Mouse (Mus musculus): ENCODE measurements at regions not wholly inside any gene's neighbourhood (a gene's known extent, or its start where the extent isn't known, plus 50 kb on each side); places are given as distances from the start of the nearest gene placed in this dataset.

- intact Hi-C loops (cut with DNase I) = no loop called here
- Histone ChIP-seq H3K4me1 (ENCODE audit: control insufficient read depth, insufficient read depth, low read length) (no peaks in the 10 kb centered on the region; the same call in 1 of the 2 replicates), H3K27me3 (ENCODE audit: control insufficient read depth, insufficient read depth, low read length) (no peaks in the 10 kb centered on the region), H3K79me2 (replicated peaks; ENCODE audit: control insufficient read depth, insufficient read depth, low read length) (no peaks in the 10 kb centered on the region), H3K27ac (no peak overlapping the region), H3K9ac (ENCODE audit: low read depth, low read length) (no peak overlapping the region; the same call in 1 of the 2 replicates), H3K4me3 (0 out of 2 replicates have a peak overlapping the region, but pooled peaks have one; percentile 7), H3K36me3 (ENCODE audit: control insufficient read depth, insufficient read depth, low read length) (no peaks in the 10 kb centered on the region)
- no peak for TF ChIP-seq CTCF (IDR thresholded peaks at IDR 0.05)
- no peak for TF ChIP-seq EP300 (IDR thresholded peaks at IDR 0.05; ENCODE audit: insufficient read depth, low read depth, low read length)
- no peak for TF ChIP-seq POLR2A (IDR thresholded peaks at IDR 0.05; ENCODE audit: insufficient read depth, low read depth, low read length)
- peak in 1 of 2 experiments; percentile 39 for DNase-seq
- WGBS = 26% methylated on average over 10 of the region's 10 CpGs
Observed at GRCm38 (mm10) chr9:85090297-85090696, 222.3 kb upstream of the Gm11114 start.

GRCm38 (mm10) chr9:85095234-85095633, 217.3 kb upstream of the Gm11114 start:
- no peak overlapping the region for H3K9ac ChIP-seq (ENCODE audit: low read depth, low read length)
- H3K4me1 ChIP-seq (ENCODE audit: control insufficient read depth, insufficient read depth, low read length) = no peaks in the 10 kb centered on the region; the same call in 1 of the 2 replicates
- H3K27me3 ChIP-seq (ENCODE audit: control insufficient read depth, insufficient read depth, low read length) = no peaks in the 10 kb centered on the region
- no peak overlapping the region for H3K4me3 ChIP-seq
- H3K79me2 ChIP-seq (replicated peaks; ENCODE audit: control insufficient read depth, insufficient read depth, low read length) = no peaks in the 10 kb centered on the region
- WGBS = 79% methylated on average over 3 of the region's 3 CpGs
- intact Hi-C loops (cut with DNase I) = no loop called here
- H3K36me3 ChIP-seq (ENCODE audit: control insufficient read depth, insufficient read depth, low read length) = no peaks in the 10 kb centered on the region
- no peak overlapping the region for H3K27ac ChIP-seq
- no peak for TF ChIP-seq EP300 (IDR thresholded peaks at IDR 0.05; ENCODE audit: insufficient read depth, low read depth, low read length)
- no peak for TF ChIP-seq POLR2A (IDR thresholded peaks at IDR 0.05; ENCODE audit: insufficient read depth, low read depth, low read length)
- TF ChIP-seq CTCF (IDR thresholded peaks at IDR 0.05) = no peak
- no peak for DNase-seq

DNA sequence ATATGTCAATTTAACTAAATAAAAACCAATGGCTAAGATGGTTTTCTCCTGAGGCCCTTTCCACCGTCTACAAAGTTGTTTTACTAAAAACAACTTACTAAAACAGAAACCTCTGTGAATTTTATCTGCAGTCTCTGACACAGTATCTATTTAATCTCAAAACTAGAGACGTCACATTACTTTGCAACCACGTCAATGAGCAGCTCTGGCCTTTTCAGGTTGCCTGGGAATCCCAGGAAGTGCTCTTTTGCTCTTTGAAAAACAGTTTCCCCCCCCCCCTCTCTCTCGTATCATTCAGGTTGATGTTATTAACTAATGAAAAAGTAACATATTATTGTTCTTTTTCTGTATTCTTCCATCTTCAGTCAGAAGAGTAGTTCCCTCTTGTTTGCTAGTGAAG, 216.1 kb upstream of the Gm11114 start:
- H3K4me1 ChIP-seq (ENCODE audit: control insufficient read depth, insufficient read depth, low read length) = no peaks in the 10 kb centered on the region
- no peak for DNase-seq
- H3K79me2 ChIP-seq (replicated peaks; ENCODE audit: control insufficient read depth, insufficient read depth, low read length) = no peaks in the 10 kb centered on the region
- intact Hi-C loops (cut with DNase I) = no loop called here
- no peak overlapping the region for H3K9ac ChIP-seq (ENCODE audit: low read depth, low read length)
- H3K36me3 ChIP-seq (ENCODE audit: control insufficient read depth, insufficient read depth, low read length) = no peaks in the 10 kb centered on the region
- H3K27ac ChIP-seq = no peak overlapping the region
- WGBS = 68% methylated on average over 4 of the region's 4 CpGs
- H3K4me3 ChIP-seq = no peak overlapping the region
- no peaks in the 10 kb centered on the region for H3K27me3 ChIP-seq (ENCODE audit: control insufficient read depth, insufficient read depth, low read length)
- TF ChIP-seq POLR2A (IDR thresholded peaks at IDR 0.05; ENCODE audit: insufficient read depth, low read depth, low read length) (no peak), CTCF (IDR thresholded peaks at IDR 0.05) (no peak), EP300 (IDR thresholded peaks at IDR 0.05; ENCODE audit: insufficient read depth, low read depth, low read length) (no peak)

DNA sequence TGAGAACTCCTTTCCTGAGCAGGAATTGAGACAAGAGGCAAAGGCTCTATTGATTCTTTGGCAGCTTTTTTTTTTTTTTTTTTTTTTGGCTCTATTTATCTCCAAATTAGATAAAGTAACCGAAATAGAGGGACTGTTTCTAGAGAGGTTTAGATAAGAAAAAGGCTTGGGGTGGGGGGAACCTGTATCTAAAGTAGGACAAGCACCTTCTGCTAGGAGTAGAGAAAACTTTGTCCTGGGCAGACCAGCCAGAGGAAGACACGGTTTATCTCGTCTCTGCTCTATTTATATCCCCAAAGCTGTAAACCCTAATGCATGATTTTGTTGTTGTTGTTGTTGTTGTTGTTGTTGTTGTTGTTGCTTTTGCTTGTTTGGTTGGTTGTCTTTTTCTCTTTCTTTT, 199.6 kb upstream of the Gm11114 start:
- intact Hi-C loops (cut with DNase I) = no loop called here
- no peak for TF ChIP-seq POLR2A (IDR thresholded peaks at IDR 0.05; ENCODE audit: insufficient read depth, low read depth, low read length)
- TF ChIP-seq EP300 (IDR thresholded peaks at IDR 0.05; ENCODE audit: insufficient read depth, low read depth, low read length) = no peak
- no peak for TF ChIP-seq CTCF (IDR thresholded peaks at IDR 0.05)
- DNase-seq = no peak
- H3K36me3 ChIP-seq (ENCODE audit: control insufficient read depth, insufficient read depth, low read length) = no peaks in the 10 kb centered on the region
- no peak overlapping the region for H3K4me3 ChIP-seq
- H3K4me1 ChIP-seq (ENCODE audit: control insufficient read depth, insufficient read depth, low read length) = no peaks in the 10 kb centered on the region
- WGBS = 27% methylated on average over 3 of the region's 3 CpGs
- no peak overlapping the region for H3K9ac ChIP-seq (ENCODE audit: low read depth, low read length)
- H3K79me2 ChIP-seq (replicated peaks; ENCODE audit: control insufficient read depth, insufficient read depth, low read length) = no peaks in the 10 kb centered on the region
- H3K27ac ChIP-seq = no peak overlapping the region
- no peaks in the 10 kb centered on the region for H3K27me3 ChIP-seq (ENCODE audit: control insufficient read depth, insufficient read depth, low read length)

GRCm38 (mm10) chr9:85114234-85114633, 198.3 kb upstream of the Gm11114 start:
- intact Hi-C loops (cut with DNase I) = no loop called here
- WGBS = 35% methylated on average over 2 of the region's 2 CpGs
- no peaks in the 10 kb centered on the region for H3K27me3 ChIP-seq (ENCODE audit: control insufficient read depth, insufficient read depth, low read length)
- H3K79me2 ChIP-seq (replicated peaks; ENCODE audit: control insufficient read depth, insufficient read depth, low read length) = no peaks in the 10 kb centered on the region
- H3K9ac ChIP-seq (ENCODE audit: low read depth, low read length) = no peak overlapping the region
- no peak for DNase-seq
- no peak overlapping the region for H3K4me3 ChIP-seq
- no peak for TF ChIP-seq EP300 (IDR thresholded peaks at IDR 0.05; ENCODE audit: insufficient read depth, low read depth, low read length)
- TF ChIP-seq CTCF (IDR thresholded peaks at IDR 0.05) = no peak
- no peak for TF ChIP-seq POLR2A (IDR thresholded peaks at IDR 0.05; ENCODE audit: insufficient read depth, low read depth, low read length)
- no peaks in the 10 kb centered on the region for H3K36me3 ChIP-seq (ENCODE audit: control insufficient read depth, insufficient read depth, low read length)
- H3K4me1 ChIP-seq (ENCODE audit: control insufficient read depth, insufficient read depth, low read length) = no peaks in the 10 kb centered on the region
- H3K27ac ChIP-seq = peak overlapping the region; percentile 61

- 74% methylated on average over 1 of the region's 1 CpGs for WGBS
- Histone ChIP-seq H3K9ac (ENCODE audit: low read depth, low read length) (no peak overlapping the region), H3K27ac (no peak overlapping the region), H3K4me1 (ENCODE audit: control insufficient read depth, insufficient read depth, low read length) (no peaks in the 10 kb centered on the region), H3K27me3 (ENCODE audit: control insufficient read depth, insufficient read depth, low read length) (no peaks in the 10 kb centered on the region), H3K79me2 (replicated peaks; ENCODE audit: control insufficient read depth, insufficient read depth, low read length) (no peaks in the 10 kb centered on the region), H3K4me3 (no peak overlapping the region), H3K36me3 (ENCODE audit: control insufficient read depth, insufficient read depth, low read length) (no peaks in the 10 kb centered on the region)
- no peak for DNase-seq
- no peak for TF ChIP-seq EP300 (IDR thresholded peaks at IDR 0.05; ENCODE audit: insufficient read depth, low read depth, low read length)
- TF ChIP-seq POLR2A (IDR thresholded peaks at IDR 0.05; ENCODE audit: insufficient read depth, low read depth, low read length) = no peak
- no peak for TF ChIP-seq CTCF (IDR thresholded peaks at IDR 0.05)
- intact Hi-C loops (cut with DNase I) = no loop called here
Observed at GRCm38 (mm10) chr9:85120061-85120460, 192.5 kb upstream of the Gm11114 start.

All from heart, adult 2 months (tissue).